Mouse (Mus musculus): Measurements from ENCODE around the gene Zbtb48. TPM values are rescaled to one million over a fixed set of nuclear protein-coding genes. Genes with fewer than 3 reads are reported as not detected.
A peak's percentile ranks its signal among the peaks of the same experiment; 100 is the strongest.

The Zbtb48 gene
- total RNA-seq, 2 experiments from 2014 or later: 2.2 to 3.1 TPM

DNA sequence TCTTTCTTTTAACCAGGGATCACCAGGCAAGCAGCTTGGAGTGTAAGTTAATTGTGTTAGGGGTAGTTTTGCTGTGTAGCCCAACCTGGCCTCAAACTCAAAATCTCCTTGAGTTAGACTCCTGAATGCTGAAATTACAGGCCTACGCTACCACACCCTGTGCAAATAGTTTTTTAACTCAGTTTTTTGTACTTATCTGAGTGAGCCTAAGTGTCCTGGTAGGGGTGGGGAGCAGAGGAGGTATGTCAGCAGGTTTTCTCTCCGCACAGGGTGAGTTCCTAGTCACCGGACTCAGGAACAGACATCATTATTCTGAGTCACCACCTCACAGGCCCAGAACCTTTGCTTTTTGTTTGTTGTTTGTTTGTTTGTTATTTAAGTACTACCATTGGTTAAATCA, 25.4 kb downstream of the Zbtb48 start:
- DNase-seq (ENCODE audit: low spot score): no peak

GRCm38 (mm10) chr4:152001335-152001734, 26.1 kb downstream of the Zbtb48 start:
- no peak for DNase-seq (ENCODE audit: low spot score)

GRCm38 (mm10) chr4:152000906-152001305, 26.6 kb downstream of the Zbtb48 start:
- DNase-seq (ENCODE audit: low spot score): peak; percentile 61

DNA sequence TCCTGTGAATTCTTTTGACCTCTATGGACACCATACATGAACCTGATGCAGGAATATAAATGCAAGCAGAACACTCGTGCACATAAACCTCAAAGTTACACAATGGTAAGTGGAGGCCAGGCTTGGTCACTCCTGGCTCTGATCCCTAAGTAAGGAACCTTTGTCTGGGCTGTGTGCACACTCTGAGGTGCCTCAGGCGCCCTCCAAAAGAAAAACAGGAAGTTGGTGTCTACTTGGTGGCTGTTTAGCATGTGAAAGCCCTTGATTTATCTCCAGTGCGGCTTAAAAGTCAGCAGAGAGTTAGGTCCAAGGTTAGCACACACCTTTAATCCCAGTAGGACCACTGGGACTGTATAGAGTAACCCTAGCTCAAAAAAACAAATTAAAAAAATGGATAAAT, 28.0 kb downstream of the Zbtb48 start:
- DNase-seq (ENCODE audit: low spot score): no peak

DNA sequence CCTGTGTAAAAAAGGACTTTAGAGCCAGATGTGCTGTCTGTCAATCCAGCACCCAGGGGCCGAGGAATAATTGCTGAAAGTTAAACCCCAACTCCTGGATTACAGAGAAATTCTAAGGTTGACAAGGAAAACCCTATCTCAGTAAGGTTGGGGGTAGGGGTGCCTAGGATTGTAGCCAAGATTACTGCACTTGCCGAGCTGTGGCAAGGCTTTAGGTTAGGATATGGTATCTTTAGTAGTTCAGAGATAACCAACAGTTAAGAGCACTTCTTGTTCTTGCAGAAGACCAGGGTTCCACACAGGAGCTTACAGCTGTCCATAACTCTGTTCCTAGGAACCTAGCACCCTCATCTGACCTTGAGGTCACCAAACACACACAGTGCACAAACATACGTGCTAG, 29.8 kb downstream of the Zbtb48 start:
- no peak for DNase-seq (ENCODE audit: low spot score)

DNA sequence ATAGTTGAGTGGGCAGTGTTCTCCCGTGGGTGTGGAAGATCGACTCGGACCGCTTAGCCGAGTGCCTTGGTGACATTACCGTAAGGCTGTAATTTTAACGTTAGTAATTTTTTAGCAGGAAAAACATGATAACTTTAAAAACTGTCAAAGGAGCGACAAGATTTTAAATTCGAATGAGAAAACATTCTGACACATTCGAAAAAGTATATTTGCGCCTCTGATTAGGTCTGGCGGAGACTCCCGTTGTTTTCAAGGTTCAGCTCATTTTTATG, 30.6 kb downstream of the Zbtb48 start:
- no peak for DNase-seq (ENCODE audit: low spot score)

GRCm38 (mm10) chr4:151996173-151996950, 31.1 kb downstream of the Zbtb48 start, which contains the start of gene Phf13:
TSS of gene Phf13 (minus strand) at chr4:151996258.
- DNase-seq (ENCODE audit: low spot score): peak; percentile 99

DNA sequence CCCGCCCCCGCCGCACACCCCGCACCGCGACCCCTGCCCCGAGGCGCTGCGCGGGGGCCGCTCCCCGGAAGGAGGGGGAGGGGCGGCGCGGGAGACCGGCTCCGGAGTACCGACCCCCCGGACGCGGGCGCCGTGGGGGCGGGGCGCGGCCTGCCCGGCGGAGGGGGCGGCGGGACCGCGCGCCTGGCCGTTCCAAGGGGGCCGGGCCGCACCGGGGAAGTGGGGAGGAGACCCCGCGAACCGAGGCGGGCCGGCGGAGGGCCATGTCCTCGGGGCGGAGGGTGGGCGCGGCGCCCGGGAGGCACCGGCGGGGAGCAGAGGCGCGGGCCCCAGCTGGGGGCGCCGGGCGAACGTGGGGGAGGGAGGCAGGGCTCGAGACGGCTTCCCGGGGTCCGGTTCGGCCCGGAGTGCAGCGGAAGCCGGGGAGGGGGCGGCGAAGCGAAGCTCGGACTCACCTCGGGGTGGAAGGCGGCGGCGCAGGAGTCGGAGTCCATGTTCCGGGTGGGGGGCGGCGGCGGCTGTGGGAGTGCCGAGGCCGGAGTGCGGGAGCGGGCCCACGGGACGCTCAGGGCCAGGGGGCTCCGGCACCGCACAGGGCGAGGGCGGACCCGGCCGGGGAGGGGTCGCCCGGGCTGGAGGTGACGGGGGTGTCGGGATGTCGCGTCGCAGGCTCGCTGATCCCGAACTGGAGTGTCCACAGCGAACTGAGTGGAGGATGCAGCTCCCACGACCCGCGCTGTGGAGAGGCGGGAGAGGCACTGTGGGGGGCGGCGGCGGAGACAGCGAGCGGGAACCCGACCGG, 31.9 kb downstream of the Zbtb48 start:
- no peak for DNase-seq (ENCODE audit: low spot score)

- DNase-seq (ENCODE audit: low spot score): no peak
Observed at GRCm38 (mm10) chr4:151994228-151995171, 33.0 kb downstream of the Zbtb48 start.

- no peak for DNase-seq (ENCODE audit: low spot score)
Observed at GRCm38 (mm10) chr4:151993035-151993434, 34.4 kb downstream of the Zbtb48 start.

- no peak for DNase-seq (ENCODE audit: low spot score)
Observed at GRCm38 (mm10) chr4:151992091-151992490, 35.4 kb downstream of the Zbtb48 start.

GRCm38 (mm10) chr4:151989110-151989488, 38.4 kb downstream of the Zbtb48 start:
- no peak for DNase-seq (ENCODE audit: low spot score)

DNA sequence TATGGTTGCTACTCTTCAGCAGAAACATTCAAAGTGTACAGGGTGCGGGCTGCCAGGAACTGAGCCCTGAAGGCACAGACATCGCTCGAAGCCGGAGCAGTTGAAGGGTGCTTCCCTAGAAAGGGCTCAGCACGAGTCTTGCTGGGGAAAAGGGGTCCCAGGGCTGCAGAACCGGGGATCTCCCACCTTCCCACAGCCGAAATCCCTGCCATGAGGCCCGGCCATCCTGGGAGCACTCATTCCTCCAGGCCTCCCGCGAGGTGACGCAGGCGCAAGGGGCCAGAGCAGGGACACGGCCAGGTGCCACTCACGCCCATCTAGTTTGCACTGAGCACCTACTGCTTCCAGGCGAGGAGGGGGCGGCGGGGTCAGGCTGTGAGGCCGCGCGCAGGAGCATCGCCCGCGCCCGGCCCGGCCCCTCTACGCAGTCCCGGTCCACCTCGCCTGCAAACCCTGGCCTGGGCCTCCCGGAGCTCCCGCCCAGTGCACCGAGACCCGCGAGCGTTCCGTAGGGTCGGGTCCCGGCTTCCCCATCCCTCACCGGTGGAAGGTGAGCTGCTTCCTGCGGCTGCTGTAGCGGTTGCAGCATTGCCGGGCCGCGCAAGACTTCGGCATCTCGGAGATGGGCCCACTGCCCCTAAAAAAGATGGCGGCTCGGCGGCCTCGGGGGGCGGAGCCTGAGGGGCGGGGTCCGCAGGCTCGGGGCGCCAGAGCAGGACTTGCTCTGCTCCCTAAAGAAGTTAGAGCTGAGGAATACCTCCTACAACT, 38.9 kb downstream of the Zbtb48 start, which contains the start of gene Thap3:
Thap3 (minus strand) TSS at position 656 of the 768 bp plus-strand sequence.
- DNase-seq (ENCODE audit: low spot score): peak; percentile 84

GRCm38 (mm10) chr4:151988014-151988341, 39.5 kb downstream of the Zbtb48 start:
- no peak for DNase-seq (ENCODE audit: low spot score)

- no peak for DNase-seq (ENCODE audit: low spot score)
Observed at GRCm38 (mm10) chr4:151986650-151987049, 40.8 kb downstream of the Zbtb48 start.

- no peak for DNase-seq (ENCODE audit: low spot score)
Observed at GRCm38 (mm10) chr4:151985886-151986285, 41.6 kb downstream of the Zbtb48 start.

DNA sequence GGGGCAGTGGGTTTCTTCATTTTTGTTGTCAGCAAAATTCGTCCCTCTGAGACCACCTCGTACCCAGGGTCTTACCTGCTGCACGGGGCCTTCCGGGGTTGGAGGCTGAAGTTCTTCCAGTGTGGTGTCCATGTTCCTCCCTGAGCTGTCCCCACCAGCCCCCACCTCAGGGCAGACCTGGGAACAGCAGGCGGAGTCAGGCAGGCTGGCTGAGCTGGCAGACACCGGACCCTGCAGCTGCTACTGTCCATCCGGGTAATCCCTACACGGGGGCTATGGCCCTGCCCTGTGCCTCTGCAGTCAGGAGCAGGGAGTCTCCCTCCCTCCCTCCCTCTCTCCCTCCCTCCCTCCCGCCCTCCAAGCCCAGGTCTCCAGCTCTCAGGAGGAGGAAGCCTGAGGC, 43.9 kb downstream of the Zbtb48 start:
- DNase-seq (ENCODE audit: low spot score): peak; percentile 92

GRCm38 (mm10) chr4:151983043-151983442, 44.4 kb downstream of the Zbtb48 start:
- no peak for DNase-seq (ENCODE audit: low spot score)

DNA sequence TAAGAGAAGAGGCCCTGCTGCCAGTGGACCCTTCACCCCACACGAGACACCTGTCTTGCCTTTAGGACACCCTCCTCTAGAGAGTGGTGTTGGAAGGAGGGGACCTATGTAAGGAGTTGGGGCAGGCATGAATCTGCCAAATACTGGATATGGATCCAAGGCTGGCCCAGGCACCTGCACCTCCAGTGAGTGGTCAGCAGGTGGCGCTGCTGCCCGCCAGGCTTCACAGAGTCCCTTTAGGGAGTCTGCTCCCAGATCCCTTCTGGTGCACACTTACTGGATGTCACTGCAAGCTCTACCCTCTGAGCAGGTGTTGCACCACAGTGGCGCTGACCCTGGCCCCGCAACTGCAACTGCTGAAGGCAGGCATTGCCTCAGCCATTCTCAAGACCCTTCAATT, 46.1 kb downstream of the Zbtb48 start:
- peak; percentile 86 for DNase-seq (ENCODE audit: low spot score)

DNA sequence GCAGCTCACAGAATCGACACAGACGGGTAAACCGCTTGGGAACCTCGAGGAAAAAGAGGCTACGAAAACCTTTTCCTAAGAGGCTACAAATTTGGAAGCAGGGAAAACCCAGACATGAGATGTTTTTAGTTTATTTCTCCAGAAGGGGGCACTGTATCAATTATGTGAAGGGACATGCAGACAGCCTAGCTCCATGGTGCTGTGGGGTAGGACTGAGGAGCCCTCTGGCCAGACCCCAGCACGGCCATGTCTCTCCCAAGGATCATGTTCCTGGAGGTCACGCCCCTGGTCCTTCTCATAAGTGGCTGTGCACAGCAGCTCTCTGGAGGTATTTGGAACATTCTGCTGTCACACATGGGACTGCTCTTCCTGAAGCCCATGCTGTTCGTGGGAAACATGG, 46.8 kb downstream of the Zbtb48 start:
- DNase-seq (ENCODE audit: low spot score): peak; percentile 36

DNA sequence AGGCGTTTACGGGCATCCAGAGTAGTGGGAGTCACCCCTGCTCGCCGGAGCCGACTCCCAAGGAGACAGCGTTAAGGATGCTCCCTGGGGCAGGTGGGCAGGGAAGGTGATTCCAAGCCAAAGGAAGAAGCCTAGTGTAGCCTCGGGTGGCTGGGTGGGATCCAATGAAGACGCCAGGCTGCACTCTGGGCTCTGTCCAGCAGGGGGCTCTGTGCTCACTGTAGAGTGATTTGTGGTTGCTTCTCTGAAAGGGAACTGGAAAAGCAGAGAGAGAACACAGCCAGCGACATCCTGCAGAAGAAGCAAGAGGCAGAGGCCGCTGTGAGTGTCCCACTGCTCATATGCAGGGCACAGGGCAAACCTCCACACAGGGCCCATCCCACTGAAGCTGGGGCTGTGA, 49.7 kb downstream of the Zbtb48 start:
- peak; percentile 88 for DNase-seq (ENCODE audit: low spot score)
